Mouse (Mus musculus) stomach, embryonic 14.5 days (tissue): ENCODE data around the gene Ocm. TPM values are rescaled to one million over a fixed set of nuclear protein-coding genes. Genes with fewer than 3 reads are reported as not detected.
"Not testable (repeated sequence)": the region's sequence is repeated elsewhere in the genome, so short reads cannot be mapped to it uniquely, and the experiment has no call there.

ENCODE experiments used
- ATAC-seq: fragments of 200-750 bp; cut with Nextera tagmentation; 2 replicates; pipeline ENCODE4 v1.8.0; 2017; ENCODE audit warnings: low read depth, moderate TSS enrichment; ENCODE audit not compliant: insufficient number of reproducible peaks, insufficient read depth, low FRiP score
- H3K27ac ChIP-seq: fragments of 300-500 bp; sonication (generic); 2 replicates; pipeline ENCODE4 v1.5.1; 2014; ENCODE audit warnings: mild to moderate bottlenecking, low read length, moderate library complexity, mixed read lengths
- H3K27me3 ChIP-seq: fragments of 300-500 bp; sonication (generic); 2 replicates; pipeline ENCODE4 v1.6.1; 2014; ENCODE audit warnings: low read length, control low read depth, mixed read lengths; ENCODE audit not compliant: control insufficient read depth, insufficient read depth
- H3K36me3 ChIP-seq: fragments of 300-500 bp; sonication (generic); 2 replicates; pipeline ENCODE4 v1.6.1; 2014; ENCODE audit warnings: mild to moderate bottlenecking, control low read depth, low read length, moderate library complexity, mixed read lengths; ENCODE audit not compliant: control insufficient read depth, insufficient read depth
- H3K4me1 ChIP-seq: fragments of 300-500 bp; sonication (generic); 2 replicates; pipeline ENCODE4 v1.6.1; 2014; ENCODE audit warnings: low read length, control low read depth, mixed read lengths; ENCODE audit not compliant: control insufficient read depth, insufficient read depth
- H3K4me2 ChIP-seq: fragments of 300-500 bp; sonication (generic); replicated peaks from 2 replicates; pipeline ENCODE4 v1.6.1; 2014; ENCODE audit warnings: low read depth, low read length, control low read depth
- H3K4me3 ChIP-seq: fragments of 300-500 bp; sonication (generic); 2 replicates; pipeline ENCODE4 v1.5.1; 2014; ENCODE audit warnings: low read depth, low read length, control low read depth
- H3K9ac ChIP-seq: fragments of 300-500 bp; sonication (generic); replicated peaks from 2 replicates; pipeline ENCODE4 v1.6.1; 2014; ENCODE audit warnings: low read depth, mild to moderate bottlenecking, control low read depth, low read length, moderate library complexity, mixed read lengths
- H3K9me3 ChIP-seq: fragments of 300-500 bp; sonication (generic); 2 replicates; pipeline ENCODE4 v1.6.1; 2016; ENCODE audit warnings: low read depth, low read length, control low read depth; ENCODE audit not compliant: control insufficient read depth
- WGBS: fragments of 180-500 bp; shearing (Covaris S2); extraction: QIAGEN DNeasy Blood & Tissue Kit; methylation state at CpG from one replicate; pipeline ENCODE4 v1.1.7; 2014; 5-methylcytosine and 5-hydroxymethylcytosine counted together
- polyA plus RNA-seq: library from polyadenylated mRNA; unstranded; fragments of >200 nt; fragmentation: Nextera tagmentation; extraction: Ambion mirVana; gene quantifications from 2 replicates; pipeline ENCODE4 v1.2.1, GENCODE M21; 2014

Ocm gene
- polyA plus RNA-seq, 1 experiment from 2014 or later = 0.55 TPM

DNA sequence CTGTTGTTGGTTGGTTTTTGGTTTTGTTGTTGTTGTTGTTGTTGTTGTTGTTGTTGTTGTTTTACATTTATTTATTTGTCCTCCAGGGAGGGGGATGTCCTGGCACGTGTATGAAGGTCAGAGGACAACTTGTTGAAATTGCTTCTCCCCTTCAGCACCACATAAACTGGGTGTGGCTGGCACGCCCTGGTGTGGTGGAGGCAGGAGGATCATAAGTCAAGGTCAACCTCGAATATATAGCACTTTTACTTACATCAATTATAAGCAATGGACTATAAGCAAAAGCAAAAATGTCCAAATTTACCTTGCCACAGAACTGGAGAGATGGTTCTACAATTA, 11.2 kb downstream of the Ocm start:
- no peak for ATAC-seq
- Histone ChIP-seq H3K4me2 (peak overlapping the region; percentile 56), H3K27me3 (no peaks in the 10 kb centered on the region), H3K36me3 (peaks cover 14% of the 10 kb centered on the region), H3K9me3 (no peaks in the 10 kb centered on the region), H3K27ac (no peak overlapping the region), H3K9ac (no peak overlapping the region), H3K4me3 (peak overlapping the region; percentile 63), H3K4me1 (no peaks in the 10 kb centered on the region)
- WGBS = 69% methylated on average over 3 of the region's 3 CpGs

DNA sequence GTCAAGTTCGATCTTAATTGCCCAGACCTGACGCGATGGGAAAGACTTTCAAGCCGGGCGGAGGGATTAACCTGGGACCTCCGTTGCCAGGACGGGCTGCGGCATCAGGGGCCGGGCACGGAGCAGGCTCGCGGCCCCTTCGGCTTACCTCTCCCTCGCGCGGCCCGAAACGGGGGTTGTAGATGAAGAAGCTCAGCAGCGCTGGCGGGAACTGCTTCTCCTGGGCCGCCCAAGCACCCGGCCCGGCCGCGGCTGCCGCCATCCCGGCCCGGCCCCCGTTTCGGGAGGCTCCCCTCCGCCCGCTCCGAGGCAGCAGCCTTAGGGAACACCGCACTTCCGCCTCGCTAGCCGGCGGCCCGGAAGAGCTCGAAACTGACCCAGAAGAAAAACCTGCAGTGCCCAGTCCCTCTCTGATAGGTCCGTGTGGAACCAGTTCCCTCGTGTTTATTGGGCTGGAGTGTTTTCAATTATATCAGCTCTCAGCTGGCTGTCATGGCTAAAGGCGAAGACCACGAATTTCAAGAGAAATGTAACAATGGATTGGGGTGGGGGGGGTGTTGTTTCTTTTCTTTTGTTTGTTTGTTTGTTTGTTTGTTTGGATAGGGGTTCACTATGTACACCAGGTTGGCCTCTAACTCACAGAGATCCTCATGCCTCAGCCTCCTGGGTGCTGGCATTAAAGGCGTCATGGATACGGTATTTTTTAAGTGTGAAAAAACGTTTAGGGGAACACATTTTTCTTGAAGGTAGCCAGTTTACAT, 11.7 kb downstream of the Ocm start, which contains the start of gene Ccz1:
Ccz1 (minus strand) TSS at position 327 of the 761 bp plus-strand sequence.
- Histone ChIP-seq H3K4me2 (peak within 1 kb of the TSS; percentile 56), H3K27me3 (no peaks in the 10 kb centered on the region), H3K4me3 (peak within 1 kb of the TSS; percentile 63), H3K9me3 (no peaks in the 10 kb centered on the region), H3K36me3 (peaks cover 17% of the 10 kb centered on the region), H3K4me1 (no peaks in the 10 kb centered on the region), H3K27ac (peak within 1 kb of the TSS; percentile 58), H3K9ac (peak within 1 kb of the TSS; percentile 67)
- peak; percentile 98 for ATAC-seq
- 3% methylated on average over 47 of the region's 47 CpGs for WGBS

DNA sequence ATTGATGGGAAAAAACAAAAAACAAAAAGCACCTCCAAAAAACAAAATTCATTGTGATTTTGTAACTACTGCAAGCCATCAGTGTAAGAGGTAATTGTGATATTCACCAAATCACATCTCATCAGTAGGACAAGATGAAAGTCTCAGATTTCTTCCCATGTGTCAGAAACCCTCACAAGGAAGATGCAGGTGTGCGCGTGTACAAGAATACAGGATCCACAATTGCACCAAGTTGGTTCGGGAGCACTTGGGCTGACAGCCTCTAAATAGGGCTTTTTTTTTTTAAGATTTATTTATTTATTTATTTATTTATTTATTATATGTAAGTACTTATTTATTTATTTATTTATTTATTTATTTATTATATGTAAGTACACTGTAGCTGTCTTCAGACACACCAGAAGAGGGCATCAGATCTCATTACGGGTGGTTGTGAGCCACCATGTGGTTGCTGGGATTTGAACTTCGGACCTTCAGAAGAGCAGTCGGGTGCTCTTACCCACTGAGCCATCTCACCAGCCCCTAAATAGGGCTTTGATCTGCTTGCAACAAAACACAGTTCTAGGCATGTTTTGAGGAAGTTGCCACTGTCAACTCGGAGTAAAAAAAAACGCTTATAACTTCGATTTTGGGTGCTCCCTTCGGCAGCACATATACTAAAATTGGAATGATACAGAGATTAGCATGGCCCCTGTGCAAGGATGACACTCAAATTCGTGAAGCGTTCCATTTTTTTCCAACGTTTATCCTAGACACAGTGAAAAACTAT, 12.9 kb downstream of the Ocm start:
- 61% methylated on average over 12 of the region's 13 CpGs for WGBS
- Histone ChIP-seq H3K4me2 (peak overlapping the region; percentile 56), H3K4me3 (peak overlapping the region; percentile 63), H3K36me3 (peaks cover 29% of the 10 kb centered on the region)
- H3K27ac ChIP-seq, H3K9ac ChIP-seq, H3K4me1 ChIP-seq, ATAC-seq, H3K27me3 ChIP-seq, H3K9me3 ChIP-seq: not testable (repeated sequence)

DNA sequence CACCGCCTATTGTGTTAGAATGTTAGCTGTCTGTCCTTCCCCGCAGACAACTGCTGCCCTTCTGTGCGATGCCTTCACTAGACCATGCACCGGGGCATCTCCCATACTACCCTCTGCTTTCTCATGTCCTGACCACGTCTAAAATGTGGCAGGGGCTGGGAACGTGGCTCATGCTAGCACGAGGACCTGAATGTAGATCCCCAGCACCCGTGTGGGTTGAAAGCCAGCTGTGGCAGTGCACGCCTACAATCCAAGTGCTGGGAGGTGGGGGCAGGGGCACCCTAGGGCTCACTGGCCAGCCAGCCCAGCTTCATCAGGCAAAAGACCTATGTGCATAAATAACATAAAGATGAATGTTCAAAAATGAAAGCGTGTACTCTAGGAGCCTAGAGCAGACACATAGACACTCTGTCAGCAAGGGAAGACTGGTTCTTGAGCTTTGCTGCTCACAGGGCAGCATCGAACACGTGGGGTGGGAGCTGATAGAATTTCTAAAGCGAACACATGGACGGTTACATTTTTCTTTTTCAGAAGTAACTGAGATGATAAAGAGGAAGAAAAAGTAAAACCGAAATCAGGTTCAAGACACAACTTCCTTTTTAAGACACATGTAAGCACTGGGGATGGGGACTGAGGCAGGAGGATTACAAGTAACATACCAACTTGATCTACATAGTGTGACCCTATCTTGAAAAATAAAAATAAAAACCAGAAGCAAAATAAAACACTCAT, 23.8 kb downstream of the Ocm start:
- no peaks in the 10 kb centered on the region for H3K4me1 ChIP-seq
- peaks cover 48% of the 10 kb centered on the region for H3K36me3 ChIP-seq
- H3K27ac ChIP-seq = no peak overlapping the region
- H3K9ac ChIP-seq = no peak overlapping the region
- WGBS = 89% methylated on average over 15 of the region's 15 CpGs
- H3K27me3 ChIP-seq = no peaks in the 10 kb centered on the region
- no peak for ATAC-seq
- no peak overlapping the region for H3K4me3 ChIP-seq
- no peaks in the 10 kb centered on the region for H3K9me3 ChIP-seq
- no peak overlapping the region for H3K4me2 ChIP-seq

DNA sequence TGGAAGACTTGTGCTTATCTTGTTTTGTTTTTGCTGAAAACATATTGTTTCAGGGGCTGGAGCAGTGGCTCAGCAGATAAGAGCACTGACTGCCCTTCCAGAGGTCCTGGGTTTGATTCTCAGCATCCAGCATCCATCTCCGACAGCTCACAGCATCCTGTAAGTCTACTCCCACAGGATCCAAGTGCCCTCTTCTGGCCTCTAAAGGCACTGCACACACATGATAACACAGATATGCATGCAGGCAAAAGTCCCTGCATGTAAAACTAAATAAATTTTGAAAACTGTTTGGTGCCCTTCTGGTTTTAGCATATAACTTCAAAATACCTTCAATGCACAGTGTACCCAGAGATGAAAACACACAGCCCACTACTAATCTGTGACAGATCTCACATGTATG, 27.1 kb downstream of the Ocm start:
- WGBS = 78% methylated on average over 1 of the region's 1 CpGs
- Histone ChIP-seq H3K4me3 (no peak overlapping the region), H3K4me2 (no peak overlapping the region), H3K36me3 (peaks cover 59% of the 10 kb centered on the region), H3K9me3 (no peaks in the 10 kb centered on the region), H3K27me3 (no peaks in the 10 kb centered on the region), H3K4me1 (no peaks in the 10 kb centered on the region), H3K9ac (no peak overlapping the region), H3K27ac (no peak overlapping the region)
- no peak for ATAC-seq

DNA sequence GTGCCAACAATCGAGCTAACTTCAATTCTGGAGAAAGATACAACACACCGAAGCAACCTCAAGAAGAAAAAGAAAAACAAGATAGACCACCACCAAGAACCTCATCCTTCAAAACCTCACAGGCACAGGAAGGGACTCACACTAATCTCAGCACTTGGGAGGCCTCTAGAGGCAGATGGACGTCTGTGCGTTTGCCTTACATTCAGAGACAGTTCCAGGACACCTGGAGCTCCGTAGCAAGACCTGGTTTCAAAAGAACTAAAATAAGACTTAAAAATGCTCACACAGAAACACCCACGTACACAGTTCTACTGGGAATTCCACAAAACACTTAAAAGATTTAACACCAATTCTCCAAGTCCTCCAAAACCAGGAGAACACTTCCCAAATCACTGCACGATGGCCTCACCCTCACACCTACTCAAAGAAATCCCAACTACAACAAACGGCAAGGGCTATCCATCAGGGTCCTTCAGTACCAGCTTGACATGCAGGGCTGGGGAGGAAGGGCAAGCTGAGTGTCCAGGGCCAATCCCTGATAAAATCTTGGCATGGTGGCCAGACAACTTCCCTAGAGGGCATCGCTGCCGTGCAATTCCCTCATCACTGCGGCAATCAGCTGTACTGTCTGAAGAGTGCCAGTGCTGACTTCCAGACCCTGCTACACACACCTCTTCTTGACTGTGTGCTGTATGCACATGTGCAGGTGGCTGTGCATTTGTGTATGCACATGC, 31.7 kb downstream of the Ocm start:
- Histone ChIP-seq H3K4me2 (no peak overlapping the region), H3K36me3 (peaks cover 54% of the 10 kb centered on the region), H3K27me3 (no peaks in the 10 kb centered on the region), H3K4me3 (no peak overlapping the region), H3K27ac (no peak overlapping the region), H3K9ac (no peak overlapping the region), H3K9me3 (no peaks in the 10 kb centered on the region), H3K4me1 (no peaks in the 10 kb centered on the region)
- WGBS = 68% methylated on average over 11 of the region's 11 CpGs
- ATAC-seq = no peak

DNA sequence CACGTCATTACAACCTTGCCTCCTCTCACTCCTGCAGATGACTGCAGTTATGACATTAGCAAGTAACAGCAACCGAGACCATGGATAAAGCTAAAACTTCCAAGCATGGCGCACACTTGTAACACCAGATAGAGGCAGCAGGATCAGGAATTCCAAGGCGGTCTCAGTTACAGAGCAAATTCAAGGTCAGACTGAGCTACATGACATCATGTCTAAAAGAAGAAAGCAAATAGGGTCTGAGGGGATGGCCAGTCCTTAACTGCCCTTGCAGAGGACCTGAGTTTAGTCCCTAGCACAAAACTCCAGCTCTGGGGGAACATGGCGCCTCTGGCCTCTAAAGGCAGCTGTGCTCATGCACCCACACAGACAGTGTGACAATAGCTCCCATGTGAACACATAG, 32.6 kb downstream of the Ocm start:
- Histone ChIP-seq H3K36me3 (peaks cover 55% of the 10 kb centered on the region), H3K27me3 (no peaks in the 10 kb centered on the region), H3K4me3 (no peak overlapping the region), H3K4me1 (no peaks in the 10 kb centered on the region), H3K27ac (no peak overlapping the region), H3K9ac (no peak overlapping the region), H3K9me3 (no peaks in the 10 kb centered on the region), H3K4me2 (no peak overlapping the region)
- 91% methylated on average over 5 of the region's 5 CpGs for WGBS
- no peak for ATAC-seq

DNA sequence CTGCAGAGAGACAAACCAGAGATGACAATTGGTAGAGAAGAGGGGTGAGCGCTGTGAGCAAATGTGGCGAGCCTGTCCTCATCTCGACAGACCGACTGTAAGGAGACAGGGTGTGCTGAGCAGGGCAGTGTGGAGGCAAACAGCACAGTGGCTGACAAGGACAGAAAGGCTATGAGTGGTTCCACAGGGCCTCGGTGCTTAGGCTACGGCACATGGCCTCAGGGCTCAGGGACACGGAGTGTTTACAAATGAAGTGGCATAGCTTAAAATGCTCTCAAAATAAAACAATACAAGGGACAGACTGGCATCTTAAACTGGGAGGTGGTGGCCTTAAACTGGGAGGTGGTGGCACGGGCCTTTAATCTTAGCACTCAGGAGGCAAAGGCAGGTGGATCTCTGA, 33.2 kb downstream of the Ocm start:
- Histone ChIP-seq H3K9me3 (no peaks in the 10 kb centered on the region), H3K36me3 (peaks cover 53% of the 10 kb centered on the region), H3K4me1 (no peaks in the 10 kb centered on the region), H3K4me3 (no peak overlapping the region), H3K27me3 (no peaks in the 10 kb centered on the region), H3K9ac (no peak overlapping the region), H3K27ac (no peak overlapping the region), H3K4me2 (no peak overlapping the region)
- 88% methylated on average over 8 of the region's 8 CpGs for WGBS
- ATAC-seq = no peak
